Mouse (Mus musculus) liver, postnatal 0 days (tissue): ENCODE measurements at regions not wholly inside any gene's neighbourhood (a gene's known extent, or its start where the extent isn't known, plus 50 kb on each side); places are given as distances from the start of the nearest gene placed in this dataset.

Source experiments
- CTCF ChIP-seq: sonication (generic); IDR thresholded peaks from 2 replicates; pipeline ENCODE4 v1.5.1; 2016; ENCODE audit warnings: antibody characterized with exemption, low read depth
- EP300 ChIP-seq: IDR thresholded peaks from 2 replicates; pipeline ENCODE4 v1.6.1; 2016; ENCODE audit warnings: antibody characterized with exemption, low read depth, mild to moderate bottlenecking

DNA sequence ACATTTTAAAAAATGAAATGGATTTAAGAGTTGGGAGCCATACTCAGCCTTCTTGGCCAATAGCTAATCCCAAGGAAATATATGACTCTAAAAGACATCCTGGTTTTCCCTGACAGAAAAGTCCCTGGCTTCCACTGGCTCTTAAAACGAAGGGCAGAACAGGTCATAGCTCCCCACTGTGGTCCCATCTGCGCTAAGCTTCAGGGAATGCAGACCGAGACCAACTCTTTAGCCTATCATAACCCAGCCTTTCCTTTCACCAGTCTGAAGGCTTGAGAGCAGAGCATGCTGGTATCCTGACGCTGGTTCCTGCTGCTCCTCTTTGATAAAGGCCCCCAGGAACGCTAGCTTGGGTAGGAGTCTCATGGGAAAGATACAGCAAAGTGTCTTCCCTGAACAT is 214.8 kb downstream of the Etaa1 start:
- TF ChIP-seq CTCF (no peak), EP300 (no peak)
